Mouse (Mus musculus): ENCODE measurements around the gene Cyp2d22. TPM values are rescaled to one million over a fixed set of nuclear protein-coding genes. Genes with fewer than 3 reads are reported as not detected.
"Not testable (repeated sequence)": the region's sequence is repeated elsewhere in the genome, so short reads cannot be mapped to it uniquely, and the experiment has no call there.

The Cyp2d22 gene
- polyA plus RNA-seq, 1 experiment from 2014 or later = 3.8 TPM

GRCm38 (mm10) chr15:82393922-82394321 is 13.9 kb upstream of the Cyp2d22 start, which contains the start of gene Cyp2d11:
Gene Cyp2d11 (minus strand): TSS chr15:82394022.
- H3K4me1 ChIP-seq; H3K27ac ChIP-seq; DNase-seq (ENCODE audit: extremely low spot score, low spot score); H3K36me3 ChIP-seq (replicated peaks); H3K27me3 ChIP-seq (ENCODE audit: poor library complexity, severe bottlenecking); H3K9me3 ChIP-seq; H3K4me3 ChIP-seq: not testable (repeated sequence)
- WGBS = 76% methylated on average over 2 of the region's 2 CpGs

- WGBS = 87% methylated on average over 10 of the region's 10 CpGs
- not testable (repeated sequence) for DNase-seq (ENCODE audit: extremely low spot score, low spot score); H3K36me3 ChIP-seq (replicated peaks); H3K27me3 ChIP-seq (ENCODE audit: poor library complexity, severe bottlenecking); H3K4me1 ChIP-seq; H3K27ac ChIP-seq; H3K9me3 ChIP-seq; H3K4me3 ChIP-seq
Observed at GRCm38 (mm10) chr15:82389916-82390315, 9.9 kb upstream of the Cyp2d22 start.

- 92% methylated on average over 2 of the region's 2 CpGs for WGBS
- Histone ChIP-seq H3K27ac (no peak overlapping the region), H3K9me3 (no peaks in the 10 kb centered on the region), H3K27me3 (ENCODE audit: poor library complexity, severe bottlenecking) (no peaks in the 10 kb centered on the region), H3K4me1 (peaks cover 4% of the 10 kb centered on the region), H3K4me3 (no peak overlapping the region), H3K36me3 (replicated peaks) (no peaks in the 10 kb centered on the region)
- DNase-seq (ENCODE audit: extremely low spot score, low spot score) = no peak
Observed at GRCm38 (mm10) chr15:82385729-82386128, 5.7 kb upstream of the Cyp2d22 start.

- Histone ChIP-seq H3K27me3 (ENCODE audit: poor library complexity, severe bottlenecking) (no peaks in the 10 kb centered on the region), H3K27ac (no peak overlapping the region), H3K4me3 (no peak overlapping the region), H3K4me1 (peaks cover 34% of the 10 kb centered on the region), H3K9me3 (no peaks in the 10 kb centered on the region), H3K36me3 (replicated peaks) (no peaks in the 10 kb centered on the region)
- WGBS = 96% methylated on average over 2 of the region's 2 CpGs
- DNase-seq (ENCODE audit: extremely low spot score, low spot score) = no peak
Observed at GRCm38 (mm10) chr15:82382441-82382840, 2.4 kb upstream of the Cyp2d22 start.

GRCm38 (mm10) chr15:82380714-82381062 is 628 bp upstream of the Cyp2d22 start:
- no peak for DNase-seq (ENCODE audit: extremely low spot score, low spot score)
- Histone ChIP-seq H3K9me3 (no peaks in the 10 kb centered on the region), H3K27me3 (ENCODE audit: poor library complexity, severe bottlenecking) (no peaks in the 10 kb centered on the region), H3K36me3 (replicated peaks) (no peaks in the 10 kb centered on the region), H3K27ac (peak overlapping the region; percentile 85), H3K4me1 (peaks cover 50% of the 10 kb centered on the region), H3K4me3 (peak overlapping the region; percentile 56)
- 39% methylated on average over 7 of the region's 7 CpGs for WGBS

- DNase-seq (ENCODE audit: extremely low spot score, low spot score) = no peak
- Histone ChIP-seq H3K4me1 (peaks cover 50% of the 10 kb centered on the region), H3K27ac (peak overlapping the region; percentile 85), H3K27me3 (ENCODE audit: poor library complexity, severe bottlenecking) (no peaks in the 10 kb centered on the region), H3K4me3 (peak overlapping the region; percentile 56), H3K36me3 (replicated peaks) (no peaks in the 10 kb centered on the region), H3K9me3 (no peaks in the 10 kb centered on the region)
- WGBS = 16% methylated on average over 7 of the region's 7 CpGs
Observed at GRCm38 (mm10) chr15:82379511-82379870, 569 bp downstream of the Cyp2d22 start.

- Histone ChIP-seq H3K27me3 (ENCODE audit: poor library complexity, severe bottlenecking) (no peaks in the 10 kb centered on the region), H3K27ac (no peak overlapping the region), H3K4me3 (no peak overlapping the region), H3K9me3 (no peaks in the 10 kb centered on the region), H3K4me1 (peaks cover 53% of the 10 kb centered on the region), H3K36me3 (replicated peaks) (no peaks in the 10 kb centered on the region)
- DNase-seq (ENCODE audit: extremely low spot score, low spot score) = no peak
- 70% methylated on average over 15 of the region's 15 CpGs for WGBS
Observed at GRCm38 (mm10) chr15:82378261-82379180, 1.5 kb downstream of the Cyp2d22 start.

GRCm38 (mm10) chr15:82377701-82378100 is 2.4 kb downstream of the Cyp2d22 start:
- peaks cover 53% of the 10 kb centered on the region for H3K4me1 ChIP-seq
- 81% methylated on average over 5 of the region's 5 CpGs for WGBS
- no peaks in the 10 kb centered on the region for H3K27me3 ChIP-seq (ENCODE audit: poor library complexity, severe bottlenecking)
- DNase-seq (ENCODE audit: extremely low spot score, low spot score) = no peak
- no peaks in the 10 kb centered on the region for H3K36me3 ChIP-seq (replicated peaks)
- H3K27ac ChIP-seq = no peak overlapping the region
- H3K9me3 ChIP-seq = no peaks in the 10 kb centered on the region
- H3K4me3 ChIP-seq = no peak overlapping the region

- Histone ChIP-seq H3K4me1 (peaks cover 53% of the 10 kb centered on the region), H3K27ac (peak overlapping the region; percentile 66), H3K9me3 (no peaks in the 10 kb centered on the region), H3K4me3 (no peak overlapping the region), H3K36me3 (replicated peaks) (no peaks in the 10 kb centered on the region), H3K27me3 (ENCODE audit: poor library complexity, severe bottlenecking) (no peaks in the 10 kb centered on the region)
- DNase-seq (ENCODE audit: extremely low spot score, low spot score) = no peak
- WGBS = 69% methylated on average over 17 of the region's 17 CpGs
Observed at GRCm38 (mm10) chr15:82376393-82377138, 3.5 kb downstream of the Cyp2d22 start.

- Histone ChIP-seq H3K9me3 (no peaks in the 10 kb centered on the region), H3K36me3 (replicated peaks) (no peaks in the 10 kb centered on the region), H3K27ac (0 out of 2 replicates have a peak overlapping the region, but pooled peaks have one; percentile 15), H3K4me1 (peaks cover 50% of the 10 kb centered on the region), H3K27me3 (ENCODE audit: poor library complexity, severe bottlenecking) (no peaks in the 10 kb centered on the region), H3K4me3 (no peak overlapping the region)
- WGBS = 88% methylated on average over 9 of the region's 9 CpGs
- DNase-seq (ENCODE audit: extremely low spot score, low spot score) = no peak
Observed at GRCm38 (mm10) chr15:82375855-82376254, 4.2 kb downstream of the Cyp2d22 start.

- Histone ChIP-seq H3K36me3 (replicated peaks) (no peaks in the 10 kb centered on the region), H3K4me1 (peaks cover 36% of the 10 kb centered on the region), H3K9me3 (no peaks in the 10 kb centered on the region), H3K27ac (no peak overlapping the region), H3K4me3 (no peak overlapping the region), H3K27me3 (ENCODE audit: poor library complexity, severe bottlenecking) (no peaks in the 10 kb centered on the region)
- WGBS = 82% methylated on average over 5 of the region's 5 CpGs
- no peak for DNase-seq (ENCODE audit: extremely low spot score, low spot score)
Observed at GRCm38 (mm10) chr15:82374437-82374836, 5.6 kb downstream of the Cyp2d22 start.

GRCm38 (mm10) chr15:82372991-82373390 is 7.1 kb downstream of the Cyp2d22 start:
- no peak overlapping the region for H3K27ac ChIP-seq
- no peak for DNase-seq (ENCODE audit: extremely low spot score, low spot score)
- H3K36me3 ChIP-seq (replicated peaks) = no peaks in the 10 kb centered on the region
- no peaks in the 10 kb centered on the region for H3K27me3 ChIP-seq (ENCODE audit: poor library complexity, severe bottlenecking)
- no peak overlapping the region for H3K4me3 ChIP-seq
- H3K4me1 ChIP-seq = peaks cover 22% of the 10 kb centered on the region
- H3K9me3 ChIP-seq = no peaks in the 10 kb centered on the region
- WGBS = 90% methylated on average over 5 of the region's 5 CpGs

- Histone ChIP-seq H3K4me3 (no peak overlapping the region), H3K36me3 (replicated peaks) (no peaks in the 10 kb centered on the region), H3K27me3 (ENCODE audit: poor library complexity, severe bottlenecking) (no peaks in the 10 kb centered on the region), H3K4me1 (peaks cover 19% of the 10 kb centered on the region), H3K27ac (no peak overlapping the region), H3K9me3 (no peaks in the 10 kb centered on the region)
- WGBS = 90% methylated on average over 6 of the region's 6 CpGs
- DNase-seq (ENCODE audit: extremely low spot score, low spot score) = no peak
Observed at GRCm38 (mm10) chr15:82372446-82372845, 7.6 kb downstream of the Cyp2d22 start.

All from forebrain, embryonic 10.5 days (tissue).